Mouse (Mus musculus) embryonic facial prominence, embryonic 11.5 days (tissue): ENCODE results near the gene Mrvi1. TPM values are rescaled to one million over a fixed set of nuclear protein-coding genes. Genes with fewer than 3 reads are reported as not detected.

Source experiments
- ATAC-seq: fragments of 200-750 bp; cut with Nextera tagmentation; replicated peaks from 2 replicates; pipeline ENCODE4 v1.8.0; 2017; ENCODE audit warnings: low read depth; ENCODE audit not compliant: insufficient number of reproducible peaks, low FRiP score, low TSS enrichment
- DNase-seq: peaks from one replicate; pipeline ENCODE4 v3.0.0-alpha.2; 2015; ENCODE audit warnings: low spot score
- H3K27ac ChIP-seq: fragments of 300-500 bp; sonication (generic); replicated peaks from 2 replicates; pipeline ENCODE4 v1.5.1; 2014; ENCODE audit warnings: mild to moderate bottlenecking, low read depth, low read length, control low read depth
- H3K27me3 ChIP-seq: fragments of 300-500 bp; sonication (generic); 2 replicates; pipeline ENCODE4 v1.6.1; 2014; ENCODE audit warnings: mild to moderate bottlenecking, low read length, moderate library complexity, mixed read lengths; ENCODE audit not compliant: control insufficient read depth, insufficient read depth
- H3K36me3 ChIP-seq: fragments of 300-500 bp; sonication (generic); replicated peaks from 2 replicates; pipeline ENCODE4 v1.6.1; 2014; ENCODE audit warnings: low read depth, mild to moderate bottlenecking, low read length, moderate library complexity, mixed read lengths; ENCODE audit not compliant: control insufficient read depth, insufficient read depth
- H3K4me1 ChIP-seq: fragments of 300-500 bp; sonication (generic); 2 replicates; pipeline ENCODE4 v1.6.1; 2014; ENCODE audit warnings: low read length, mixed read lengths; ENCODE audit not compliant: control insufficient read depth, insufficient read depth
- H3K4me2 ChIP-seq: fragments of 300-500 bp; sonication (generic); 2 replicates; pipeline ENCODE4 v1.6.1; 2014; ENCODE audit warnings: low read depth, mild to moderate bottlenecking, control low read depth, low read length, moderate library complexity
- H3K4me3 ChIP-seq: fragments of 300-500 bp; sonication (generic); 2 replicates; pipeline ENCODE4 v1.5.1; 2014; ENCODE audit warnings: low read depth, low read length, control low read depth
- H3K9ac ChIP-seq: fragments of 300-500 bp; sonication (generic); replicated peaks from 2 replicates; pipeline ENCODE4 v1.6.1; 2014; ENCODE audit warnings: mild to moderate bottlenecking, control low read depth, low read length
- H3K9me3 ChIP-seq: fragments of 300-500 bp; sonication (generic); replicated peaks from 2 replicates; pipeline ENCODE4 v1.6.1; 2016; ENCODE audit warnings: mild to moderate bottlenecking, low read length, inconsistent platforms, mixed read lengths; ENCODE audit not compliant: control insufficient read depth
- WGBS: fragments of 180-500 bp; shearing (Covaris S2); extraction: QIAGEN DNeasy Blood & Tissue Kit; methylation state at CpG from one replicate; pipeline ENCODE4 v1.1.7; 2014; 5-methylcytosine and 5-hydroxymethylcytosine counted together
- polyA plus RNA-seq: library from polyadenylated mRNA; unstranded; fragments of >200 nt; fragmentation: Nextera tagmentation; extraction: Ambion mirVana; gene quantifications from 2 replicates; pipeline ENCODE4 v1.2.1, GENCODE M21; 2014

The Mrvi1 gene
- polyA plus RNA-seq, 1 experiment from 2014 or later: 2.5 TPM

- H3K4me1 ChIP-seq: no peaks in the 10 kb centered on the region
- H3K9me3 ChIP-seq: no peaks in the 10 kb centered on the region
- peak within 1 kb of the TSS; percentile 77 for H3K4me3 ChIP-seq
- peak within 1 kb of the TSS; percentile 64 for H3K4me2 ChIP-seq
- DNase-seq (peak; percentile 96), ATAC-seq (peak; percentile 94)
- peak within 1 kb of the TSS; percentile 76 for H3K27ac ChIP-seq
- under 1% methylated on average over 42 of the region's 42 CpGs for WGBS
- no peaks in the 10 kb centered on the region for H3K27me3 ChIP-seq
- H3K36me3 ChIP-seq: no peaks in the 10 kb centered on the region
- peak within 1 kb of the TSS; percentile 88 for H3K9ac ChIP-seq
These were observed 138.1 kb downstream of the Mrvi1 start, which contains the start of gene Rnf141 for GRCm38 (mm10) chr7:110843916-110844874. Rnf141 (minus strand) TSS chr7:110844457.

DNA sequence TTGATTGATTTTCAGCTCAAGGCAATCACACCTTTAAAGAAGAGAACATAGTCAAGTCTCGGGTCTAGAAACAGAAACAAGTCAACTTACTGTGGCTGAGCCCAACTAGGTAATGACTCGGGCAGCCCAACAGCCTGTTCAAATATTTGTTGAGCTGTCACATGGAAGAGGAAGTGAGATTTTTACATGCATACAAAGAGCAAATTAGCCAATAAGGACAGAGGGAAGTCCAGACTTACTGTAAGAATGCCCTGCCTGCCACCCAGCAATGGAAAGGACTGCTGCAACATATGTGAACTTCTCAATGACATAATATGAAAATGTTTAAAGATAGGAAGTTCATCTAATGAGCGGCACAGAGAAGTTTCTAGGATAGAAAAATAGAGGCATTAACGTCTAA, 141.9 kb downstream of the Mrvi1 start:
- no peak overlapping the region for H3K9ac ChIP-seq
- no peak for DNase-seq
- no peak overlapping the region for H3K4me2 ChIP-seq
- no peak overlapping the region for H3K27ac ChIP-seq
- H3K36me3 ChIP-seq: no peaks in the 10 kb centered on the region
- no peaks in the 10 kb centered on the region for H3K9me3 ChIP-seq
- 79% methylated on average over 4 of the region's 4 CpGs for WGBS
- no peak overlapping the region for H3K4me3 ChIP-seq
- no peaks in the 10 kb centered on the region for H3K4me1 ChIP-seq
- H3K27me3 ChIP-seq: no peaks in the 10 kb centered on the region
- ATAC-seq: no peak

DNA sequence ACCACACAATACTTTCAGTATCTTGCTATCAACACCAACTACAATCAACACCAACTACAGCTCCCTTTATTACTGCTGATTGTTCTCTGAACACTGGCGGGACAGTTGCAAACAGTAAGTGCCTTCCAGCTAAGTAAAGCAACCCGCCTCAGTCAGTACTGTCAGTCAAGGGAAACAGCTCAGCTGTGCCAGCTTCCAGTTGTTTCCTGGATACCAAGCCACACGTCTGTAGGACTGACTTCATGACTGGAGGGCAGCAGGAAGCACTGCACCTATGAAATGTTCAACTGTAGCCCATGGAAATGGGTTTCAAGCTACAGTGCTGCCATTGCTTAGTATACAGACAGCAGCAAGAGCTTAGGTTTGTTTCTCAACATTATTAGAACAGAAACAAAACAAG, 147.7 kb downstream of the Mrvi1 start:
- H3K27me3 ChIP-seq: no peaks in the 10 kb centered on the region
- H3K4me1 ChIP-seq: no peaks in the 10 kb centered on the region
- H3K27ac ChIP-seq: no peak overlapping the region
- no peak overlapping the region for H3K4me2 ChIP-seq
- no peaks in the 10 kb centered on the region for H3K9me3 ChIP-seq
- no peak for ATAC-seq
- no peak overlapping the region for H3K4me3 ChIP-seq
- H3K9ac ChIP-seq: no peak overlapping the region
- 51% methylated on average over 3 of the region's 3 CpGs for WGBS
- DNase-seq: no peak
- H3K36me3 ChIP-seq: no peaks in the 10 kb centered on the region

DNA sequence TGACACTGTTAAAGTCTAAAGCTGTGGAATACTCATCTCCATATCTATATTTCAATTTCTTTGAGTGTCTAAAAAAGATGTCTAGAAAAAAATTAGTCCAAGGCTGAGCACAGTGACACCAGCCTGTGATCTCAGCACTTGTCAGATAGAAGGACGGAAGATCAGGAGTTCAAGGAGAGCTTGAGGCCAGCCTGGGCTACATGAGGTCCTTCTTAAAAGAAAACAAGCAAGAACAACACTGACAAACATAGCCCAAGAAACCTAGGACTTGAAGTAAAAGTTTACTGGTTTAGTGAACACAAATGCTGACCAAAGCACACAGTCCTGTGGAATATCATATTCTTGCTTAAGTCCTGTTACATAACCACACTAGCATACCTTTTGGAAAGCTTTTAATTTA, 148.2 kb downstream of the Mrvi1 start:
- Histone ChIP-seq H3K36me3 (no peaks in the 10 kb centered on the region), H3K9ac (no peak overlapping the region), H3K27ac (no peak overlapping the region), H3K4me2 (no peak overlapping the region), H3K4me1 (no peaks in the 10 kb centered on the region), H3K9me3 (no peaks in the 10 kb centered on the region), H3K27me3 (no peaks in the 10 kb centered on the region), H3K4me3 (no peak overlapping the region)
- ATAC-seq (no peak), DNase-seq (no peak)
- WGBS: 90% methylated on average over 1 of the region's 1 CpGs

DNA sequence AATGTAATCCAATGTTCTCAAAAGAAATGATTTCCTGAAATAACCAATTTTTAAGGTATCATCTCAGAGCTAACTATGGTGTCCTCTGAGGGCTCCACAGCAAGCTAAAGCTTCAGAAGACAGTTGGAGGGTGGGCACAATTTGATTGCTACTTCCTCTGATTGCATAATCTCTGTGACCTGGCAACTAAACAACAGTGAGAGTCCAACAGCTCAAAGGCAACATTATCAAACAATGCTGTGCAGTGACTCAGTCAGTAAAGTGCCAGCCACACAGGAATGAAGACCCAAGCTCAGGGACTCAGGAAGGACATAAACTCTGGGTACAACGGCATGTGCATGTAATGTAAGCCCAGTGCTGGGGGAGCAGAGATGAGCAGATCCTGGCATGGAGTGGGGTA, 149.2 kb downstream of the Mrvi1 start:
- DNase-seq (no peak), ATAC-seq (no peak)
- H3K4me1 ChIP-seq: no peaks in the 10 kb centered on the region
- no peaks in the 10 kb centered on the region for H3K27me3 ChIP-seq
- no peak overlapping the region for H3K4me3 ChIP-seq
- 96% methylated on average over 1 of the region's 1 CpGs for WGBS
- no peak overlapping the region for H3K9ac ChIP-seq
- no peak overlapping the region for H3K4me2 ChIP-seq
- no peaks in the 10 kb centered on the region for H3K36me3 ChIP-seq
- no peak overlapping the region for H3K27ac ChIP-seq
- no peaks in the 10 kb centered on the region for H3K9me3 ChIP-seq

DNA sequence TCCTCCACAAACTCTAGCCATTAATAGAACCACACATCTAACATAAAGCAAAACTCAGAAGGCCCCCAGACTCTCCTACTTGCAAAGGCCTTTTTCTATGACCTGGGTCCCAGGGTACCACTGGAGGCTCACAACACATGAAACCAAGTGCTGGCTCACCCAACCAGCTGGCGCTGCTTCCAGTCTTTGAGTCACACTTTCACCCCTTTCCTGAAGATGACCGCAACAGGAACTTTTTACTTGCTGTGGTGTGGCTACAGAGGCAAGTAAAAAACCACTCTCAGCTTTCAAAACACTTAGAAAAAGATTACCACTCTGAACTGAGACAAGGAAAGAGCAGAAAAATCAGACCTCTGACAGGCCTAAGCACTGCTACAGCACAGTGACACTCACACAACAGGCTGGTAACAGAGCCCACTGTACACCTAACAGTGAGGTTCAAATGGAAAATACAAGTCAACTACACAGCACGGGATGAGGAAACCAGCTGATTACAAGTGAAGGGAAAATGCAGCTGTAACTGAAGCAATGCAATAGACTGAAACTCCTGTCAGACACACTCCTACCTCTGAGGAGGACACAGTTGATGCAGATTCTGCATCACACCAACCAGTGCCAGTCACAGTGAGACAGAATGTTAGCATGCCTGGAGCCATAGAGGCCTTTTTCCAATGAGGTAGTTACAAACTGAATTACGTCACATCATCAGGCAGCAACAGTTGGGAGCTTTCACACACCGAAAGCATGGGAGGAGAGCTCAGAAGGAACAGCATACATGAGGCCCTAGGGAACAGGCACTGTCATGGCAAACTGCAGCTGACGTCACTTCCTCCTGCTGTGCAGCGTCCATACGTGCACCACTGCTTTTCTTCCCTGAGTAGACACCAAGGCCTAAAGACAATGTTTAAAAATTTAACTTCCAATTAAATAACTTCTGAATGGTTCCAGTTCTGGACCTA, 158.0 kb downstream of the Mrvi1 start:
- no peaks in the 10 kb centered on the region; the same call in 1 of the 2 replicates for H3K36me3 ChIP-seq
- H3K9me3 ChIP-seq: no peaks in the 10 kb centered on the region
- H3K9ac ChIP-seq: no peak overlapping the region; the same call in 1 of the 2 replicates
- ATAC-seq: no peak
- WGBS: 84% methylated on average over 8 of the region's 8 CpGs
- no peak overlapping the region for H3K4me3 ChIP-seq
- no peak for DNase-seq
- H3K4me1 ChIP-seq: no peaks in the 10 kb centered on the region
- no peaks in the 10 kb centered on the region for H3K27me3 ChIP-seq
- no peak overlapping the region for H3K4me2 ChIP-seq
- H3K27ac ChIP-seq: no peak overlapping the region

GRCm38 (mm10) chr7:110823593-110823992, 158.7 kb downstream of the Mrvi1 start:
- no peak overlapping the region for H3K4me3 ChIP-seq
- DNase-seq (no peak), ATAC-seq (no peak)
- H3K9ac ChIP-seq: no peak overlapping the region
- H3K4me2 ChIP-seq: no peak overlapping the region
- H3K27ac ChIP-seq: no peak overlapping the region
- H3K36me3 ChIP-seq: no peaks in the 10 kb centered on the region; the same call in 1 of the 2 replicates
- H3K4me1 ChIP-seq: no peaks in the 10 kb centered on the region
- no peaks in the 10 kb centered on the region for H3K27me3 ChIP-seq
- no peaks in the 10 kb centered on the region for H3K9me3 ChIP-seq
- WGBS: 84% methylated on average over 4 of the region's 4 CpGs
